Mouse (Mus musculus) neutrophil, adult 5-6 weeks (primary cell): ENCODE results near the gene Stmn1. TPM values are rescaled to one million over a fixed set of nuclear protein-coding genes. Genes with fewer than 3 reads are reported as not detected.
A peak's percentile ranks its signal among the peaks of the same experiment; 100 is the strongest.

Experiments
- ATAC-seq: fragments of 151-379, 151-347 bp; 2 replicates; pipeline ENCODE4 v1.8.0; 2017; ENCODE audit warnings: mild to moderate bottlenecking, moderate TSS enrichment; ENCODE audit not compliant: insufficient number of reproducible peaks, poor library complexity, low FRiP score, severe bottlenecking; ENCODE audit errors: extremely low read depth
- total RNA-seq: library from RNA; stranded (forward); fragments of 200-1000 nt; gene quantifications from 2 replicates; pipeline ENCODE4 v1.2.3, GENCODE M21; 2017

Gene Stmn1
- total RNA-seq, 1 experiment from 2014 or later: 9.9 TPM

DNA sequence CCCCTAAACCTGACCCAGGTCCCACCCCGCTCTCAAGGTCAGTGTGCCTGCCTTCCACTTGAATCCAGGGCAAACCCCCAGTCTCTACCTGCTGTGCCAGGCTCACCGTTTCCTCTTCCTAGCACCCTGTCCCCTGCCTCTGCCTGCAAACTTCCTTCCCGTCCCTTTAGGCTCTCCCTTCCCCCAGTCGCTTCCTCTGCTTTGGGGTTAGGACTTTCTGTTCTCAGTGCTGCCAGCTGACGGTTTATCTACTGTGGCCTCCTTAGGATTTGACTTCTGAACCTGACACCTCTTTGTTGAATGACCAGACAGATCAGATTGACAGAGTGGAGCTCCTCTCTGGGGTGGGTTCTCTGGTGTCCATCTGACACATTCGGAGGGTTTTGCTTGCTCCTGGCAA lies 12.8 kb upstream of the Stmn1 start:
- no peak for ATAC-seq

DNA sequence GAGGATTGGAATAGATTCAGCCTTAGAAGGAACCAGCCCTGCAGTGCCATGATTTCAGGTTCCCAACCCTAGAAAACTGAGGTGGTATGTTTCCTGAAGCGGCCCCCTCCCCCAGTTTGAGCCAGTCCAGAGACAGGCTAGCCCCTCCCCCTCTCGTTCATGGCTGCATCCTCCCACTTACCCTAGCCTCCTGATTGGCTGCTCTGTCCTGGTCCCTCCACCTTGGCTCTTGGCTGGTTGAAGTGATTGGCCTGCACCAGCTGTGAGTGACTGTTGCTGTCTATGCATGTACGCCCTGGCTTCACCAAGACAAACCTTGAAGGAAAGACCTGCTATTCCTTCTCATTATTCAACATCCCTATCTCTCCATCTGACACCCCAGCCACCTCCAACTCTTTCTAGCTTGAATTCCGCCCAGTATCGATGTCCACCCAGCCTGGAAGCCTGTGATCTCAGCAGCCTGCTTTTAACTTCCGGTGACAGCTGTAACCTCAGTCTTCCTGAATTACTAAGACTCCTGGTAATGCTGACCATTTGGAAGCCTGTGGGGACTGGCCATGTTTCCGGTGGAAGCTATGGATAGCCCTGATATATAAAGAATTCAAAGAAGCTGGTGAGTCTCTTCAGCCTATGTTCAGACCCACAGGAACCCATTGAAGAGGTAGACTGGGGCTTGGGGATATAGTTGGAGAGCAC lies 10.8 kb upstream of the Stmn1 start:
- ATAC-seq: no peak

- ATAC-seq: no peak
Observed at GRCm38 (mm10) chr4:134458856-134459255, 9.3 kb upstream of the Stmn1 start.

GRCm38 (mm10) chr4:134460277-134460676 lies 7.8 kb upstream of the Stmn1 start:
- ATAC-seq: peak; percentile 68

DNA sequence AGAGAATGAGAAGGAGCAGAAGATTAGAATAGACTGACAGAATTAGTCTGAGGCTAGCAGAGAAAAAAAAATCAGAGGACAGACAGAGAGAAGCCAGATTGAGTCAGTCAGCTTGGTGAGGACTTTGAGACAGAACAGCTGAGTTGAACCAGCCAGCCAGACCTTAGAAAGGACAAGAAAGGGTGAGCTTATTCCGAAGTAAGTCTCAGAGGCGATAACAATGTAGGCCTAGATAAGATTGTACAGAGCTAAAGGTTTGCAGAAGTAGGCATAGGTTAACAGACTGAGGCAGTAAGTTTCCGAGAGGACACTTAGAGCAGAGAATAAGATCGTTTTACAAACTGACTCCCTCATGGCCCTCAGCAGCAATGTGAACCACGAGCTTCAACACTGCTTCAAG lies 6.9 kb upstream of the Stmn1 start:
- no peak for ATAC-seq

- no peak for ATAC-seq
Observed at GRCm38 (mm10) chr4:134465789-134466188, 2.3 kb upstream of the Stmn1 start.

DNA sequence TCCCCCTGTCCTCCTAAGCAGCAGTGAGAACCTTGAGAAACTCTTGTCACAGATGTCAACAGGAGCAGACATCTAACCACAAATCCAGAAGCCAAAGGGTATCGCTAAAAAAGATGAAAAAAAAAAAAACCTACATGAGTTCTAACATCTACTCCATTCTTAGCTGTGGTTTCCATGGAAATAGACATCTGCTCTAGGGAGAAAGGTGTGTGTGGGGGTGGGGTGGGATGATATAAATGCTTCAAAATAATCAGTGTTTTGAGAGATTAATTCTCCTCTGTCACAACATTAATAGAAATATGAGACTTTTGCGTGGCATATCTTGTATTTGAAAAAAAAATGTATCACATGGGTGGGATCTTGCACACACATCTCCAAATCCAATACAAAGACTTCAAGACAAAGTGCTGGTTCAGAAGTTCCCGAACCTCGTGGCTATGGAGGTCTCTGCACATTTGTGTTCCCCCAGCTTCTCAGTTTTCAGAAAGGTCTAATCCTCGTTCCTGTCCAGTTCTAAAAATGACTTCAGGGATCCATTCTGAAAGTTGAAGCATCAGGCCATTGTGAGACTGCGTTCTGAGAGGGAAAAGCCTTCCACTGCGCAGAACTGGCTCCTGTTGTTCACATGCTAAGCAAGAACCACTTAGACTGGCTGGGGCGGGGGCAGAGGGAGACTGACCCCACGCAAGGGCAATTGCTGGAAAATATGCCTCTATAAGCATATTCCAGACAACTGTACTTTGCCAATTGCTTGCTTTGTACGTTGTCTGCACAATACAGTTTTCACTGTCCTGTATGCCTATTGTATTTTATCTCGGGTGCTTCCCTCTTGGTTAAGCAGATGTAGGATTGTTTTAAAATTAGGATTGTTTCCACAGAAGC lies 1.5 kb upstream of the Stmn1 start:
- no peak for ATAC-seq

DNA sequence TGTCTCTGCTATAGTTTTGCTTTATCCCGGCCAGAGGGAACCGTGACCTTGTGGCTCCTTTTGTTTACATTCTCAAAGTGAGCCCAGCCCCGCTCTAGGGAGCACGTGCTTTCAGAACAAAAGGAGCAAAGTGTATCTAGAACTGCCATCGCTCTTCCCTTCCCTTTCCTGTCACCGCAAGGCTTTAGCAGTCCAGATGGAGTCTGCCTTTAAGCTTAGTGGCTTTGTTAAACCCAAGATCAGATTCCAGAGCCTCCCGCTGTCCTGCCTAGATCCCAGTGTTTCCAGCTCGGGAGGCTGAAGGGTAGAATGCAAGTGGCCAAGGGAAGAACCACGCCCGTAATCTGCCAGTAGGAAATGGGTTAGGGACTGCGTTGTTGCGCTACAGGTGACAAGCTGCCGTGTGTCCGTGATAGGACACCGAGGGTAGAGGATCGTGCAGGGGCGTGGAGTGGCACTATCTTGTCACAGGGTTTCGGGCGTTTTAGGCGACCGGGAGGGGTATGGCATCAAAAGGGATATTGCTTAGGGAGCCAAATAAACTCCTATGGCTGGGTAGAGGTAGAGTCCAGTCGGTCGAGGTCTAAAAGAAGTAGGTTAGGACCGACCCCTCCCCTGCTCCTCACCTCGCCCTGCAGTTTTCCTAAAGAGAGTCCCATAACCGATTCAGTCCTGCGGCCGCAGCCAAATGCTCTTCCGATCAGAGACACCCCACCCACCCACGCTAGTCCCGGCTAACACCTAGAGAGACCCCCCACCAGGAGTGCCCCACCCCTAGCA lies 495 bp upstream of the Stmn1 start:
- no peak for ATAC-seq

- peak; percentile 84 for ATAC-seq
Observed at GRCm38 (mm10) chr4:134468578-134469266, 602 bp downstream of the Stmn1 start.

GRCm38 (mm10) chr4:134469341-134469796 lies 1.2 kb downstream of the Stmn1 start:
- no peak for ATAC-seq

DNA sequence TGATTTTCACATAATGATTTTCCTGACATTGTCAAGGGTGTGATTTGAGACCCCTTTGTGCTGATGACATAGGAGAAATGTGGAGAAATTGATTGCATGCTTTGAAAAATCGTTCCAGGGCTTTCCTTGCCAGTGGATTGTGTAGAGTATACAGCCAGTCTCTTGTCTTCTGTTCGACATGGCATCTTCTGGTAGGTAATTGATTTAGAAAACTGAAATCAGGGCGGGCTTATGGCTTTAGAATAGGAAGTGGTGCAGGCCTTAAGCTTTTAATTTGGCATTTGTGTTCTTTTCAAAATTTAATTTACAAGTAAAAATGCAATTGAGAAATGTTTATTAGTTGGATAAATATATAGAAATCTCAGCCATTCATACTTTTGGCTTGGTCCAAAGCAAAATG lies 1.9 kb downstream of the Stmn1 start:
- no peak for ATAC-seq

GRCm38 (mm10) chr4:134471469-134471868 lies 3.3 kb downstream of the Stmn1 start:
- no peak for ATAC-seq

DNA sequence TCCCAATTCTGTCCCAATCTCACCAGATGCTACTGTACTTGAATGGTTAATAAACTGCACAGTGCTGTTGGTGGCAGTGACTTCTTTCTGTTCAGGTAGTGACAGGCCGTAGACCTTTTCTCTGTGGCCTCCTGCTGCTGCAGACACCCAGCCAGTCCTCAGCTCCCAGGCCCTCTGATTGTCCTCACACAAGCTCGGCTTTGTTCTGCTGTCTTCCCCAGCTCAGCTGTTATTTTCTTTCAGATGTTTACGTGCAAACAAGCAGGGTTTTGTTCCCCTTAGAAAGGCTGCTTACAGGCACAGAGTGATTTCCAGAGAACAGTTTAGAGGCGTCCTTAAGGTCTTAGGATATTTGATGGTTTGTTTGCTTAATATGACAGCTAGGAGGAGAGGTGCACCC lies 5.6 kb downstream of the Stmn1 start:
- no peak for ATAC-seq

DNA sequence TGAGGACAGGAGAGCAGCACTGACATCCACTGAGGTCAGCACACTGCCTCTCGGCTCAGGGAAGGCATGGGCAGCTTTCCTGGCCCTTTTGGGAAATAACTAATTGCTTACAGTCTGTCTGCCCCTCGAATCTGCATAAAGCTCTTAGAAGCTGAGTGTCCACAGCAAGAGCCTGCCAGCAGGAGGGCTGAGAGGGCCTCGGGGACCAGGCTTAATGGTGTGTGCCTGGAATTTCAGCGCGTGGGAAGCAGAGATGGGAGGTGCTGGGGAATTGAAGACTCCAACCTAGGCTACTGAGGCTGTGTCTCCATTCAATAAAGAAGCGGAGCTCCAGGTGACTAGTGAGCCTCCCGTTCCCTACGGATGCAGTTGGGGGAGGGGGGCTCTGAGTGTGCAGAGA lies 6.1 kb downstream of the Stmn1 start:
- no peak for ATAC-seq

- ATAC-seq: no peak
Observed at GRCm38 (mm10) chr4:134476899-134477298, 8.8 kb downstream of the Stmn1 start.

DNA sequence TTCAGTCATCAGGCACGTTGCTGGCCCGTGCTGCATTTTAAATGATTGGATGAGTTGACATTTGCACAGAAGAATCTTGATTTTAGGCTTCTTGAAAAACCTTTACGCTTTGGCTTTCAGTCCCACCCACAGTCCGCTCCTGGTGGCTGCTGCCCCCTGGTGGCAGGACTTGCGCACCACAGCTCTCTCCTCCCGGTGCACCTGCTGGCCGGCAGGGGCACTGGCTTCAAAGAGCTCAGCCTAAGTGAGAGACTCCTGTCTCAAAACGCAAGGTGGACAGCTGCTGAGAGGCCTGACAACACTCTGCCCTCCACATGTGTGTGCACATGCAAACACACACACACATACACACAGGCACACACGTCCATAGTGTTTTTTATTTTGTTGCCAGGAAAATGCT lies 9.9 kb downstream of the Stmn1 start:
- ATAC-seq: peak; percentile 89

DNA sequence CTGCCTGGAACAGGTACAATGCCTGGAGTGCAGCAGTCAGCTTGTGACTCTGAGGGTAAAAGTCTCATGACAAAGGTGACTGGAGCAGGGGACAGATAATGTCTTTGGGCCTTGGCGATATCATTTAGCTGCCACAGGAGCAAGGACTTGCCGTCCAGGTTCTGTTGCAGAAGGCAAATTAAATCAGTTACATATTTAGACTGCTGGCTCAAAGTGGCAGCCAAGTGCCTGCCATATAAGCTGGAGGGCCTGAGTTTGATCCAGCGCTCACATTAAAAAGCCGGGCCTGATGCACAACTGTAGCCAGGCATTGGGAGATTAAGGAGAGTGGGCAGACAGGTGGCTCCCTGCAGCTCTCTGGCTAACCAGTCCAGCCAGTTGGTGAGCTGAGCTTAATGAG lies 11.7 kb downstream of the Stmn1 start:
- no peak for ATAC-seq

- peak; percentile 68 for ATAC-seq
Observed at GRCm38 (mm10) chr4:134480864-134481263, 12.7 kb downstream of the Stmn1 start.

DNA sequence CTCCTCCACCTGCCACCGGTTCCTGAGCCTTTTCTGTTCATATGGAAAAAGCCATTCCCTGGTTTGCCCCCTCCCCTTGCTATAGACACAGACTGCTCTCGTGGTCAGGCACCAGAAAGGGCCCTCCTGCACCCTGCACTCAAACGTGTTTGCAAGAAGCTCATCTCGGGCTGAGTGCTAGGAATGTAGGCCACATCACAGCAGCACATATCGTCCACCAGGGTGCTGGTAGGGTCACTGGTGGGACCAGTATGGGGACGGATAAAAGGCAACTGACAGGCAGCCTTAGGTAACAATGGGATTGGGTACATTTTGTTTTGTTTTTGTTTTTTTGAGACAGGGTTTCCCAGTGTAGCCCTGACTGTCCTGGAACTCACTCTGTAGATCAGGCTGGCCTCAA lies 13.2 kb downstream of the Stmn1 start:
- ATAC-seq: no peak
